Mouse (Mus musculus): ENCODE measurements at regions not wholly inside any gene's neighbourhood (a gene's known extent, or its start where the extent isn't known, plus 50 kb on each side); places are given as distances from the start of the nearest gene placed in this dataset.

GRCm38 (mm10) chr12:44796847-44797246, 277.7 kb downstream of the Stxbp6 start:
- no peak for TF ChIP-seq POLR2A (IDR thresholded peaks at IDR 0.05; ENCODE audit: extremely low read depth, insufficient read depth, low read length)
- TF ChIP-seq CTCF (IDR thresholded peaks at IDR 0.05; ENCODE audit: extremely low read depth, insufficient read depth, low read length) = no peak
- Histone ChIP-seq H3K4me1 (ENCODE audit: control insufficient read depth, insufficient read depth, low read length) (no peaks in the 10 kb centered on the region), H3K4me3 (ENCODE audit: insufficient read depth, low read length) (no peak overlapping the region), H3K27ac (ENCODE audit: insufficient read depth, low read length) (no peak overlapping the region)

DNA sequence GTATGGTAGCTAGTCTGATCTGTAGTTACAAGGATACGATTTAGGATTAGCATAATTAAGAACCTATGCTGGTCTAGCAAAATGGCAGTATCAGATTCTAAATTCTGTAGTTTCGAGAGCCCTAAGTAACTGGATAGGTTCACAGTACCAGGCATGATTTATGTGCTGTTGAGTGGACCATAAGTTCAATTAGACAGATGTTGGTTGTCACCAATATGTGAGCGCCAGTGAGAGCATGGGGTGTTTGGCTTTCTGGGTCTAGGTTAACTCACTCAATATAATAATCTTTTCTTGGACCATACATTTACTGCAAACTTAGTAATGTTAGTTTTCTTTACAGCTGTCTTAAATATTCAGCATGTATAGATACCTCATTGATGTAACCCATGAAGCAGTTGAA, 323.8 kb downstream of the Stxbp6 start:
- H3K4me3 ChIP-seq (ENCODE audit: insufficient read depth, low read length) = no peak overlapping the region
- no peaks in the 10 kb centered on the region for H3K4me1 ChIP-seq (ENCODE audit: control insufficient read depth, insufficient read depth, low read length)
- H3K27ac ChIP-seq (ENCODE audit: insufficient read depth, low read length) = no peak overlapping the region
- TF ChIP-seq POLR2A (IDR thresholded peaks at IDR 0.05; ENCODE audit: extremely low read depth, insufficient read depth, low read length) (no peak), CTCF (IDR thresholded peaks at IDR 0.05; ENCODE audit: extremely low read depth, insufficient read depth, low read length) (no peak)

- Histone ChIP-seq H3K4me1 (ENCODE audit: control insufficient read depth, insufficient read depth, low read length) (no peaks in the 10 kb centered on the region), H3K4me3 (ENCODE audit: insufficient read depth, low read length) (no peak overlapping the region), H3K27ac (ENCODE audit: insufficient read depth, low read length) (no peak overlapping the region)
- TF ChIP-seq POLR2A (IDR thresholded peaks at IDR 0.05; ENCODE audit: extremely low read depth, insufficient read depth, low read length) (no peak), CTCF (IDR thresholded peaks at IDR 0.05; ENCODE audit: extremely low read depth, insufficient read depth, low read length) (peak; percentile 11; the same call in 1 of the 2 replicates)
Observed at GRCm38 (mm10) chr12:44726767-44727166, 347.7 kb downstream of the Stxbp6 start.
